Mouse (Mus musculus): ENCODE measurements at regions not wholly inside any gene's neighbourhood (a gene's known extent, or its start where the extent isn't known, plus 50 kb on each side); places are given as distances from the start of the nearest gene placed in this dataset.

DNA sequence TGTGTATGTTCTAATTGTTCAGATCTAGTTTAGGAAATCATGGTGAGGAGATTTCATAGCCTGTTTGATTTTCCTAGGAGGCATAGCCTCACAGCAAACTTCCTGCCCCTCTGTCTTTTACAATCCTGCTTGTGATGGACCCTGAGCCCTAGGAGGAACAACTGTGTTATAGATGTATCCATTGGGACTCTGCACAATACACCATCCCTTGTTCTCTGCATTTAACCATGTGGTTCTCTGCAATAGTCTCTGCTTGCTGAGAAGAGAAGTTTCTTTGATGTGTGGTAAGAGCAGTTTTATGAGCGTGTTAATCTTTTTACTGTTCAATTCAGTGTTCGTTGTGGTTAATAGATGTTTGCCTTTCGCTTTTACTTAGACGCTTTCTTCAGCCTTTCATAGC, 95.9 kb upstream of the Slc13a1 start:
- no peak for DNase-seq (ENCODE audit: low spot score in 2 of 2)

DNA sequence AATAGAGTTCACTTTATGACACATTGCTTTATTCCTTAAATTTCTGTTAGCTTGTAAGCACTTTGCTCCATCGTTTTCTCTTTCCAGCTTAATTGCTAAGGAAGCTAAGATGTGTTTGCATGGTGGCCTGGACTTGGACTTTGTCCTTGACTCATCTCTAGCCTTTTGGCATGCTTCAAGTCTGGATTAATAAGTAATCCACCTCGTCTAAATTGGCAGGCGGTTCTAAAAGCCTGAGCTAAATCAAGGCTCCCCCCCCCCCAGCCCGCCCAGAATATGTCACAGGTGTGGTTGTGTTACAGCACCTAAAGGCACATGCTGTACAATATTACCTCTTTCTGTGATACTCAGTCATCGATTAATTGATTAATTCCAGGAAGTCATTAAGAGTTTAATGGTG, 94.7 kb upstream of the Slc13a1 start:
- DNase-seq (ENCODE audit: low spot score in 2 of 2), result no peak

DNA sequence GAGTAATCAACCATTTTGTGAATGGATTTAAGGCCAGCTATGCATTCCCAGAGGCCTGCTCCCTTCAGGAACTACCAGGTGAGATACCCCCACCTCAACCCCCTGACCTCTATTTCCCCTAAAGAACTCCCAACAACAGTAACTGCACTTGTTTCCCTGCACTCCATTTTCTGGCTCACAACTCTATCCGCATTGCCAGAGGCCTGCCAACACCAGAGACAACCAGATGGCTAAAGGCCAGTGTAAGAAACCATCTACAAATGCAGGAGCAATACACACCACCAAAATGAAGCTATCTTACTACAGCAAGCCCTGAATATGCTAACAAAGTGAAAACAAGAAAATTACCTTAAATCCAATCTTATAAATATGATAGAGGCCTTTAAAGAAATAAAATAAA, 77.7 kb upstream of the Slc13a1 start:
- no peak for DNase-seq (ENCODE audit: low spot score in 2 of 2)

DNA sequence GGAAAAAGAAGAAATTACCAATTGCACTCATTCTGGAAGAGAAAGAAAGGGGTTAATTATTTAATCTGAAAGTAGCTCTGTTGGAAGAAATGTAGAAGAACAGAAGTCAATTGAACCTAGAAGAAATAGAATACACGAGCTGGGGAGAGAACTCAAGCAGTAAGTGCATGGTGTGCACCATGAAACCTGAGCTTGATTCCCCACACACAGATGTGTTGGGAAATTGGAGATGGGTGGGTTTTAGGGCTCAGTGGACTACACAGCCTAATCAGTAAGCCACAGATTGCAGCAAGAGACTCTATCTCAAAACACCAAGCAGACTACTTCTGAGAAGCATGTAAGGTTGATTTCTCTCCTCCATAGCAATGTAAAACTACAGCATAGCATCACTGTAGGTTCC, 70.6 kb upstream of the Slc13a1 start:
- no peak for DNase-seq (ENCODE audit: low spot score in 2 of 2)

DNA sequence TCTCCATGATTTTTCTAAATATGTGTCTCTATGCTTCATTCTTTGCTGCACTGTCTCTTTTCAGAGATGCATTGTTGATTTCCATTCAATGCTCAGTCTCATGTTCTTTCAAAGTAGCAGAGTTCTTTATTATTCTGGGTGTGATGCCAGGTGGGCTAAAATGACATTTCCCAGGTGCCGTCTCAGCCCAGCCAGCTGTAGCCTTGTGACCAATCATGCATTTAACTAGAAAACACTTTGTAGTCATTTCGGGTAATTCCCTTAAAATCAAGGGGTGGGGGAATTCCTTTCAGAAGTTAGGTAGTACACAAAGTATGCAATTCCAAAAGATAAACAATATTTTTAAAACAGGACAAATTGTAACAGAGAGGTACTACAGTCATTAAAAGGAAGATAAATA, 70.2 kb upstream of the Slc13a1 start:
- no peak for DNase-seq (ENCODE audit: low spot score in 2 of 2)

DNA sequence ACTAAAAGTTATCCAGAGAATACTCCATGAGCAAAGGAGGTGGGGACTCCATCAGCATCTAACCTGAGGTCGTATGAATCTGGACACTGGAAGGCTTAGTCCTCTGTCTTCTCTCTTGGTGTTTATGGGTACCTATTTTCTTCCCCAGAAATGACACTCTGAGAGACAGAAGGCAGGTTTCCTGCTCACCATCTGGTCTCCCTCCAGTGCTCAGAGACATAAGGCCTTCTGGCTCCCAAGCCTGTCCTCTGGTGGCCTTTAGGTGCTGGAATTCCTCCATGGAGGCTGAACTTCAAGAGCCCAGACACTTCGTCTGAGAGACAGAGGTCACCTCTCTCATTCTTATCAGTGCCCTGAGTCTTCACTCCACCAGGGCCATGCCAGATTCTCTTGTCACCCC, 65.7 kb upstream of the Slc13a1 start:
- DNase-seq (ENCODE audit: low spot score in 2 of 2), result no peak

DNA sequence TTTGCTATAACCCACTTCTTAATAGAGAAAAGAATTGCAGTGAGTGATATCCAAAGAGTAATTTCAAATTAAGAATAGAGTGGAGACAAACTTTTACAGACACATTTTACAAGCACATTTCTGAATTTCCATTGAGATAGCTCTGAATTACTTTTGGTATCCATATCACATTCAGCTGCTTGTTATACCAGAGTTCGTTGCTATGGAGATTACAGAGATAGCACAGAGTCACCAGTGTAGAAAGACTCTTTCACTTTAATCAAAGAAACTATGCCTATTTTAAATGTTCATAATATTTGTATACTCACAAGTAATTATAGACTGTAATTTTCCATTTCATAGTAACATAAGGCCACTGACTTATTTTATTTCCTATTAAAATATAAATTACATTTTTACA, 52.7 kb upstream of the Slc13a1 start:
- no peak for DNase-seq (ENCODE audit: low spot score in 2 of 2)

DNA sequence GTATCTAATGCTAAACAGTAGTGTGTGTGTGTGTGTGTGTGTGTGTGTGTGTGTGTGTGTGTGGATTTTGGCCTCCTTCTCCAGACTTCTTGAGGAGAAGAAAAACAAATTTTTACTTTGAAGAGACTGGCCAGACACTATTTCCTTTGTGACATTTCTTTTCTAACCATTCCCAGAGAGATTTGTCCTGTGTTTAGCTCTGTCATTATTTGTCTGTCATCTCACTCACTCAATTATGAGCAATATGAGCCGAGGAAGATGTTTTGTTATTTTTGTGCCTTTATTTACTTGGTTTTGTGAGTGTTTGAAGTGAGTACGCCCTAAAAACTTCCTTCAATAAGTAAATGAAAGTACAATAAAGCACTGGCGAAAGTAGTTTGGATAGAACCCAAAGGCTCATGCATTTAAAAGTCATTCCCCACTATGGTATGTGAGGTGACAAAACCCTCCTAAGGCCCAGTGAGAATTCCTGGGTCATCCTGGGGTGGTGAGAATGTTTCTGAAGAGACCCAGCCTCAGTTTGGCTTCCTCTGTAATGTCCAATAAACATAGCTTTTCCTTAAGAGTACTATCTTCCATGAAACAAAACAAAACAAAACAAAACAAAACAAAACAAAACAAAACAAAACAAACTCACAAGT, 52.1 kb upstream of the Slc13a1 start:
- DNase-seq (ENCODE audit: low spot score in 2 of 2), result no peak

All from frontal cortex, postnatal 25 days (tissue).